Mouse (Mus musculus) urinary bladder, postnatal 14 days (tissue): ENCODE measurements around the gene Itih2.
A peak's percentile ranks its signal among the peaks of the same experiment; 100 is the strongest.

Experiments
- DNase-seq: peaks from one replicate; pipeline ENCODE4 v3.0.0; 2021; ENCODE audit warnings: low spot score

Itih2 gene

GRCm38 (mm10) chr2:10118751-10119150 is 12.4 kb downstream of the Itih2 start:
- no peak for DNase-seq

GRCm38 (mm10) chr2:10108535-10109189 is 22.5 kb downstream of the Itih2 start:
- DNase-seq: no peak

- peak; percentile 53 for DNase-seq
Observed at GRCm38 (mm10) chr2:10101180-10101579, 30.0 kb downstream of the Itih2 start.

GRCm38 (mm10) chr2:10100471-10100870 is 30.7 kb downstream of the Itih2 start:
- DNase-seq: no peak

GRCm38 (mm10) chr2:10098598-10099215 is 32.5 kb downstream of the Itih2 start:
- DNase-seq: peak; percentile 61

GRCm38 (mm10) chr2:10094327-10095100 is 36.7 kb downstream of the Itih2 start:
- DNase-seq: peak; percentile 18

GRCm38 (mm10) chr2:10087256-10087850 is 43.8 kb downstream of the Itih2 start:
- DNase-seq: no peak

GRCm38 (mm10) chr2:10082737-10083136 is 48.5 kb downstream of the Itih2 start:
- DNase-seq: no peak

GRCm38 (mm10) chr2:10081453-10082080 is 49.6 kb downstream of the Itih2 start:
- DNase-seq: no peak

- DNase-seq: peak; percentile 97
Observed at GRCm38 (mm10) chr2:10080310-10081010, 50.7 kb downstream of the Itih2 start, which contains the start of the genes Atp5c1 and Kin. TSS of gene Atp5c1 (minus strand) at chr2:10080510. TSS of gene Kin (plus strand) at chr2:10080593.

- DNase-seq: no peak
Observed at GRCm38 (mm10) chr2:10079745-10080309, 51.4 kb downstream of the Itih2 start.

GRCm38 (mm10) chr2:10076675-10077074 is 54.5 kb downstream of the Itih2 start:
- no peak for DNase-seq

GRCm38 (mm10) chr2:10074470-10074869 is 56.7 kb downstream of the Itih2 start:
- no peak for DNase-seq

- DNase-seq: no peak
Observed at GRCm38 (mm10) chr2:10071751-10072150, 59.4 kb downstream of the Itih2 start.

- DNase-seq: no peak
Observed at GRCm38 (mm10) chr2:10058836-10059235, 72.4 kb downstream of the Itih2 start.

GRCm38 (mm10) chr2:10051996-10052395 is 79.2 kb downstream of the Itih2 start:
- DNase-seq: no peak

- DNase-seq: no peak
Observed at GRCm38 (mm10) chr2:10050878-10051277, 80.3 kb downstream of the Itih2 start.

GRCm38 (mm10) chr2:10049456-10049855 is 81.7 kb downstream of the Itih2 start:
- no peak for DNase-seq

GRCm38 (mm10) chr2:10048461-10048860 is 82.7 kb downstream of the Itih2 start, which contains the start of gene Taf3:
TSS of gene Taf3 (minus strand) at chr2:10048596.
- DNase-seq: peak; percentile 95

- DNase-seq: peak; percentile 22
Observed at GRCm38 (mm10) chr2:10047758-10048436, 83.3 kb downstream of the Itih2 start.
